Mouse (Mus musculus): Measurements from ENCODE around the gene Iqschfp.

DNA sequence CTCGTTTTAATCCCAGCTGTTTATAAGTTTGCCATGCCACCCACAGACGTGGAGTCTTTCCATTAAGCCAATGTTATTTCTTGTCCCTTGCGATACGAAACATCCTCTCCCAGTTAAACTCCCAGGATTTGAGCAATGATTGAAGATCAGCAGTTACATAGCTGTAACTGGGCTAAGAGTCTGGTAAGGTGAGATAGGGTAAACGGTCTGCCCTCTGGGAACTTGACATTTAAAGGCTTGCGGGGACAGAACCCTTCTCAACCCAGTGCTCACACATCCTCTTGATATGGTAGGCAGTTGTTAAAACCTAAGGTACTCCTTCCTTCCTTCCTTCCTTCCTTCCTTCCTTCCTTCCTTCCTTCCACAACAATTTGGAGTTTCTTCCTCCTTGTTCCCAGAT lies 604.5 kb downstream of the Iqschfp start:
- TF ChIP-seq CTCF (IDR thresholded peaks at IDR 0.05; ENCODE audit: low read depth, low read length) (no peak), POLR2A (IDR thresholded peaks at IDR 0.05; ENCODE audit: extremely low read depth, insufficient read depth, low read length) (no peak)
